Mouse (Mus musculus): ENCODE data around the gene Itgb6. TPM values are rescaled to one million over a fixed set of nuclear protein-coding genes. Genes with fewer than 3 reads are reported as not detected.

Itgb6 gene
- total and polyA plus RNA-seq, 2 experiments from 2014 or later, result 0.51 to 2.4 TPM

DNA sequence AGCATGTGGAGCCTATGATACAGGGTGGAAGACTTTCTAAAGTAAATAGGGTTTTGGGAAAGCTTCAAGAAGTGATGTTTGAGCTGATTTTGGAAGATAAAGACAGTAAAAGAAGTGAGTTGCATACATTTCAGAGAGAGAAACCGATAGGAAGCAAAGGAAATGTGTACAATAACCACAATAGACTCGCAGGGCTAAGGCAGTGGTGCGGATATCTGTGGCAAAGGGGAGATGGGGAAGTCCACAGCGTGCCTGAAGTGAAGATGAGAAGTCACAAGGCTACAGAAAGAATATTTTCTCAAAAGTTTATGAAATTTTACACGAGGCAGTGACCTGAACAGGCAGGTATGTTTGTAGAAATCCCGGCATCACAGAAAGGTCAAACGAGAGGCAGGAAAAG is 100.3 kb downstream of the Itgb6 start:
- H3K4me2 ChIP-seq (ENCODE audit: low read depth, low read length), result no peak overlapping the region
- no peaks in the 10 kb centered on the region for H3K9me3 ChIP-seq (replicated peaks; ENCODE audit: control insufficient read depth, low read length)
- ATAC-seq (ENCODE audit: insufficient read depth, low read depth), result no peak
- no peak for DNase-seq (ENCODE audit: low spot score)
- H3K27ac ChIP-seq (ENCODE audit: low read depth), result no peak overlapping the region
- no peak overlapping the region for H3K9ac ChIP-seq (replicated peaks; ENCODE audit: low read depth, low read length)
- WGBS, result 77% methylated on average over 7 of the region's 7 CpGs
- no peaks in the 10 kb centered on the region for H3K4me1 ChIP-seq (ENCODE audit: control insufficient read depth, insufficient read depth)
- no peak for TF ChIP-seq CTCF (IDR thresholded peaks at IDR 0.05; ENCODE audit: low read depth)
- no peak for TF ChIP-seq EP300 (IDR thresholded peaks at IDR 0.05; ENCODE audit: low read depth)
- H3K4me3 ChIP-seq (ENCODE audit: low read depth, low read length), result no peak overlapping the region
- no peaks in the 10 kb centered on the region for H3K36me3 ChIP-seq (replicated peaks; ENCODE audit: control insufficient read depth, insufficient read depth, low read length)
- no peaks in the 10 kb centered on the region for H3K27me3 ChIP-seq (ENCODE audit: control insufficient read depth, insufficient read depth, low read length)

- H3K4me3 ChIP-seq (ENCODE audit: low read depth, low read length), result no peak overlapping the region
- no peaks in the 10 kb centered on the region for H3K27me3 ChIP-seq (ENCODE audit: control insufficient read depth, insufficient read depth, low read length)
- no peaks in the 10 kb centered on the region for H3K9me3 ChIP-seq (replicated peaks; ENCODE audit: control insufficient read depth, low read length)
- H3K4me2 ChIP-seq (ENCODE audit: low read depth, low read length), result no peak overlapping the region
- no peaks in the 10 kb centered on the region for H3K36me3 ChIP-seq (replicated peaks; ENCODE audit: control insufficient read depth, insufficient read depth, low read length)
- DNase-seq (ENCODE audit: low spot score) (no peak), ATAC-seq (ENCODE audit: insufficient read depth, low read depth) (no peak)
- 87% methylated on average over 7 of the region's 7 CpGs for WGBS
- H3K9ac ChIP-seq (replicated peaks; ENCODE audit: low read depth, low read length), result no peak overlapping the region
- H3K27ac ChIP-seq (ENCODE audit: low read depth), result no peak overlapping the region
- H3K4me1 ChIP-seq (ENCODE audit: control insufficient read depth, insufficient read depth), result no peaks in the 10 kb centered on the region
- TF ChIP-seq CTCF (IDR thresholded peaks at IDR 0.05; ENCODE audit: low read depth), result no peak
- no peak for TF ChIP-seq EP300 (IDR thresholded peaks at IDR 0.05; ENCODE audit: low read depth)
These were observed 107.7 kb downstream of the Itgb6 start for GRCm38 (mm10) chr2:60614758-60615157.

DNA sequence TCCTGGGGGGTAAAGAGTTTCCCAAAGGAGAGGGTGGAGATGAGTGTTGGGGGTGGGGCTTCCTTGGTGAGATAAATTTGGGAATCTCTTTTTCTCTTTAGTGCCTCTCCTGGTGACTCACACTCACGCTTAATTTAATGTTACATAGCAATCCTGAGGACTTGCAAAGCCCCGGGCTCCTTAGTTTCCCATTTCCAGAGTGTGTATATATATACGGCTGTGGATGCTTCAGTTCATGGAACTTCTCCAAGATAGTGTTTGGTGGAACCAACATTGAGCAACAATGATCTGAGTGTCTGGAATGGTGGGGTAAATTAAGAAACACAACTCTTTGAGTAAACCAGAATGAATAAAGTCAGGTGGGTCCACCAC is 108.6 kb downstream of the Itgb6 start:
- no peaks in the 10 kb centered on the region for H3K4me1 ChIP-seq (ENCODE audit: control insufficient read depth, insufficient read depth)
- 79% methylated on average over 3 of the region's 3 CpGs for WGBS
- no peaks in the 10 kb centered on the region for H3K36me3 ChIP-seq (replicated peaks; ENCODE audit: control insufficient read depth, insufficient read depth, low read length)
- no peaks in the 10 kb centered on the region for H3K27me3 ChIP-seq (ENCODE audit: control insufficient read depth, insufficient read depth, low read length)
- no peak overlapping the region for H3K4me3 ChIP-seq (ENCODE audit: low read depth, low read length)
- ATAC-seq (ENCODE audit: insufficient read depth, low read depth) (no peak), DNase-seq (ENCODE audit: low spot score) (no peak)
- no peak for TF ChIP-seq EP300 (IDR thresholded peaks at IDR 0.05; ENCODE audit: low read depth)
- TF ChIP-seq CTCF (IDR thresholded peaks at IDR 0.05; ENCODE audit: low read depth), result no peak
- H3K4me2 ChIP-seq (ENCODE audit: low read depth, low read length), result no peak overlapping the region
- no peak overlapping the region for H3K27ac ChIP-seq (ENCODE audit: low read depth)
- H3K9me3 ChIP-seq (replicated peaks; ENCODE audit: control insufficient read depth, low read length), result no peaks in the 10 kb centered on the region
- H3K9ac ChIP-seq (replicated peaks; ENCODE audit: low read depth, low read length), result no peak overlapping the region

DNA sequence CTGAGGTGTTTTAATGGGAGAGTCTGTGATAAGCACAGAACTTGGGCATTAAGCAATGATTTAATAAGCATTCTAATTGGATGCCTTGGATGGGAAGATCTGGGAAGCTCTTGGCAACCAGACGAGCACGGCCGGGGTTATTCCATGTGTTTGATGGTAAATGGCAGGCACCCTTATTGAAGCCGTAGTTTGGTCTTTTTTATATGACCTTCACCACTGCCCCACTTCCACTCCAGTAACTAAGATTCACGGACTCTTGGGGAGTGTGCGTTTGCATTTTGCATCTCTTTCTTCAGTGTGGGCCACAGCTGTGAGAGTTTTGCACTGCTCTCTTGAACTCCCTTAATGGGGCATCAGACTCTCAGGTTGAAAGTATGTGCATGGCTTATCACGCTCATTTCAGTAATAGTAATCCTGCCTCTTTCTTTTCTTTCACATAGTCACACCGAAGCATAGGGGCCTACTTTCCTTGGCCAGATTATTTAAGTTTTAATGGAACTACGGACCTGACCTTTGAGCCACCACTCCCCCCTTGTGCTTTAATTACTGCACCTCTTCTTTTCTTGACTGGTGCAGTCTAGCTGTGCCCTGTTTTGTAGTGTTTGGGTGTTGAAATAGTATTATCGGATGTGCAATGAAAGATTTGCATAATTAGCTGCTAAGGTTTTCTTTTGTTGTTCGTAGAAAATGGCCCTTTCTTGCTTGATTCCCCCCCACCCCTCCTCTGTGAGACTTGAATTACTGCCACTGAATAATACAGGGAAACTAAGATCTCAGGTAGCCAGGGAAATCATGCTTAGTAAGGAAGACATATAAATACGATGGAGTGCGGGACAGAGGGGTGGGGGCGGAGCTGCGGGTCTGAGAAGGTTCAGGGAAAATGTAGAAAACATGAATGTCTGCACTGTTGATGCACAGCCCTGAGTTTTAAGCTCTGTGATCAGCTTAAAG is 109.3 kb downstream of the Itgb6 start:
- H3K4me2 ChIP-seq (ENCODE audit: low read depth, low read length), result no peak overlapping the region
- TF ChIP-seq CTCF (IDR thresholded peaks at IDR 0.05; ENCODE audit: low read depth) (no peak), EP300 (IDR thresholded peaks at IDR 0.05; ENCODE audit: low read depth) (no peak)
- no peaks in the 10 kb centered on the region for H3K9me3 ChIP-seq (replicated peaks; ENCODE audit: control insufficient read depth, low read length)
- H3K27me3 ChIP-seq (ENCODE audit: control insufficient read depth, insufficient read depth, low read length), result no peaks in the 10 kb centered on the region
- ATAC-seq (ENCODE audit: insufficient read depth, low read depth) (no peak), DNase-seq (ENCODE audit: low spot score) (no peak)
- no peak overlapping the region for H3K27ac ChIP-seq (ENCODE audit: low read depth)
- H3K4me1 ChIP-seq (ENCODE audit: control insufficient read depth, insufficient read depth), result no peaks in the 10 kb centered on the region
- WGBS, result 90% methylated on average over 15 of the region's 15 CpGs
- no peak overlapping the region for H3K9ac ChIP-seq (replicated peaks; ENCODE audit: low read depth, low read length)
- no peaks in the 10 kb centered on the region for H3K36me3 ChIP-seq (replicated peaks; ENCODE audit: control insufficient read depth, insufficient read depth, low read length)
- no peak overlapping the region for H3K4me3 ChIP-seq (ENCODE audit: low read depth, low read length)

DNA sequence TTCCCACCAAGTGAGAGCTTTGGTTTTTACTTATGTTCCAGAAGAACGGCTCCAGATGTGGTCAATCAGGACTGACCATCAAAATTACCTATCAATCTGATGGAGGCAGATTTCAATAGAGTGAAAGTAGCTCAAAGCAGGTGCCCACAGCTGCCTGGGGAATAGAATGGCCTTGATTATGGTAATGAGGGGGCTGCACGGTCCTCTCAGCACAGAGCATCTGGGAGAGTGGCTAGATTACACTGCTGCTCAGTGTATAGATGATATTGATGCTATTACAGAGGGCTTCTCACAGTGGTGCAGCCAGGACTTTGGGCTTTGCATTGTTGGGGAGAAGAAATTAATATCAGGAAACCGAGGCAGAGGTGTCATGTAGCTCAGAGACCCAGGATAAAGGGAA is 110.8 kb downstream of the Itgb6 start:
- Histone ChIP-seq H3K27ac (ENCODE audit: low read depth) (no peak overlapping the region), H3K27me3 (ENCODE audit: control insufficient read depth, insufficient read depth, low read length) (no peaks in the 10 kb centered on the region), H3K4me2 (ENCODE audit: low read depth, low read length) (no peak overlapping the region), H3K9me3 (replicated peaks; ENCODE audit: control insufficient read depth, low read length) (no peaks in the 10 kb centered on the region), H3K4me3 (ENCODE audit: low read depth, low read length) (no peak overlapping the region), H3K9ac (replicated peaks; ENCODE audit: low read depth, low read length) (no peak overlapping the region), H3K4me1 (ENCODE audit: control insufficient read depth, insufficient read depth) (no peaks in the 10 kb centered on the region), H3K36me3 (replicated peaks; ENCODE audit: control insufficient read depth, insufficient read depth, low read length) (no peaks in the 10 kb centered on the region)
- 61% methylated on average over 3 of the region's 3 CpGs for WGBS
- ATAC-seq (ENCODE audit: insufficient read depth, low read depth) (no peak), DNase-seq (ENCODE audit: low spot score) (no peak)
- TF ChIP-seq CTCF (IDR thresholded peaks at IDR 0.05; ENCODE audit: low read depth) (no peak), EP300 (IDR thresholded peaks at IDR 0.05; ENCODE audit: low read depth) (no peak)
